Mouse (Mus musculus) gastrocnemius, postnatal 14 days (tissue): ENCODE measurements at regions not wholly inside any gene's neighbourhood (a gene's known extent, or its start where the extent isn't known, plus 50 kb on each side); places are given as distances from the start of the nearest gene placed in this dataset.
A peak's percentile ranks its signal among the peaks of the same experiment; 100 is the strongest.

Source experiments
- DNase-seq: peaks from one replicate; pipeline ENCODE4 v3.0.0; 2021; ENCODE audit warnings: mixed read lengths
- intact Hi-C: fragments of 180-260 bp; cut with DNase I; formaldehyde crosslinking; loops from one replicate; pipeline ENCODE4 v1.15.1; 2025; ENCODE audit warnings: low total_unique reads

DNA sequence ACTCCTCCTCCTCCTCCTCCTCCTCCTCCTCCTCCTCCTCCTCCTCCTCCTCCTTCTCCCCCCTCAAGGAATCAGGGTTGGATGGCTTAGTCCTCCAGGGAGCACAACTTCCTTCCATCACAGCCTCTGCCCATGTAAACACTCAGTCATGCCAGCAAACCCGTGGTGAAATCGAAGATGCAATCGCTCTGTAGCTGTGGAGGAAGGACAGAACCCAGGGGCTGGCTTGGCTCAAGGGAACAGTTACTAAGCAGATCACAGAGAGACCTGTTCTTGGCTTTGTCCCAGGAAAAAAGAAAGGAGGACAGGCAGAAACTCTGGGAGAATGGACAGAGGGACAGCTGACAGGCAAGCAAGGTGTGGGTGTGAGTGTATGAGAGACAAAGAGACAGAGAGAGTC lies 112.6 kb upstream of the S1pr3 start:
- intact Hi-C loops, result no loop called here
- DNase-seq, result no peak

DNA sequence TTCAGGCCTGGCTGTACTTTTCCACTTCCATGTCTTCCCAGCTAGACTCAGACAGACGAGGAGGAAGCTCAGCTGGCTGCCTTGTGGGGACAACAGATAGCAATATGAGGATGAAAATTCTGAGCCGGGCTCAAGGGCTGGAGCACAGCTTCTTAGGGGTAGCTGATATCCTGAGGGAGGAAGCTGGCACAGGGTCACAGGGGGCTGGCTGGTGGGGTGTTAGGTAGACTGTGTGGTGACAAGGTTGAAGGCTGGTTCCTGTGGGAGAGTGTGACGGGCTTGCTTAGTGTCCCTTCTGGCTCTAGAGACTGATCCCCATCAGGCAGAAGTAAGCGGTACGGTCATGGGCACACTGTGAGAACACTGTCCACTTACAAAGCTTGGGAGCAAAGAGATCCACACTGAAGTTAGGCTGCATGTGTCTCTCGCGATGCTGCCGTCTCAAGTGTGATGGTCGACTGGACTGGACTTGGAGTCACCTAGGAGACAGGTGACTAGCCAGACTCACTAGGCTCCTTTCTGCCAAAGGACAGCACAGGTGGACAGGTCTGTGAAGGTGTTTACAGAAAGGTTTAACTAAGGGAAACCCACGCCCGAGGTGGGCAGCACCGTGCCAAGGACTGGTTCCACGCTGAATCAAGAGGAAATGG lies 111.1 kb upstream of the S1pr3 start:
- no peak for DNase-seq
- intact Hi-C loops, result no loop called here

DNA sequence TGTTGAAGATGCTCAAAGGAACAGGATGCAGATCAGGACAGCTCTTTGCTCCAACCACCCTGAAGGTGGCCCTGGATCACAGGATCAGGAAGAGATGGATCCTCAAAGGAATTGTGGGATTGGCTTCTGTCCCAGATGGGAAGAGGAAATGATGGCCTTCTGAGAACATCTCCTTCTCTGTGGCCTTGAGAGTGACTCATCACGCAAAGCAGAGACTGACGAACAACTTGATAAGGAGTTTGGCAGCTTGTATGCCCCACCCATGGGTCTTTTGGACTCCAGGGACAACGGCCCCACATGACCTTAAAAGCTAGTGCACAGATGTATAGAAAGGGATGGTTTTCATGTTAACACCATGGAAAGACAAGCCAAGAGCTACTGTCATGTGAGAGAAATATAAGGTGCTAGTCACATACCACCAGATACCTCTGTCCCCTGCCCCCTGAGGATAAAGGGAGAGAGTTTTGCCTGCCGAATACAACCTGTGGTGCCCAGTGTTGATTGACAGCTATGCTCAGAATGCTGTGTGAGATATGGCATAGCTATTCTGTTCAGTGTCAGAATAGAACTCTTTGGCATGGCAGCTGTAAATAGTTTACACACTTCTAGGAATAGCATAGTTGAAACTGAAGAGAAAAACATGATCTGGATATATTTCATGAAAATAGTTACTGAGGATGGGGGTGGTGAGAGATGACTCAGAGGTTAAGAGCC lies 109.2 kb upstream of the S1pr3 start:
- DNase-seq, result no peak
- intact Hi-C loops, result no loop called here

DNA sequence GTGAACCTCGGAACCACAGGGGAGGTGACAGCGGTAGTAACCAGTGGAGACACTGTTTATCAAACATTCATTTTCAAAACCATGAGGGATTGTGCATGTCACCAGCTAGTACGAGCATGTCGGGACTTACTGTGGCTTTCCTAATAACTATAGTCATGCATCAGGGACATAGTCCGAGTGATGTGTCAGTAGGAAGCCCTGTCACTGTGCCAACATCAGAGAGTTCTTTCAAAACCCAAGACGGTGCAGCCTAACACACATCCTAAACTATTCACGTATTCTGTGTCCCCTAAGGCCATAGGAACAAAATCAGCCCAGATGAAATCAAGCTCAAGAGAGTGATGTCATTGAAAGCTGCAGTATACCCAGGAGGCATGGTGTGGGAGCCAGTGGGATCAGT lies 107.0 kb upstream of the S1pr3 start:
- intact Hi-C loops, result no loop called here
- no peak for DNase-seq

DNA sequence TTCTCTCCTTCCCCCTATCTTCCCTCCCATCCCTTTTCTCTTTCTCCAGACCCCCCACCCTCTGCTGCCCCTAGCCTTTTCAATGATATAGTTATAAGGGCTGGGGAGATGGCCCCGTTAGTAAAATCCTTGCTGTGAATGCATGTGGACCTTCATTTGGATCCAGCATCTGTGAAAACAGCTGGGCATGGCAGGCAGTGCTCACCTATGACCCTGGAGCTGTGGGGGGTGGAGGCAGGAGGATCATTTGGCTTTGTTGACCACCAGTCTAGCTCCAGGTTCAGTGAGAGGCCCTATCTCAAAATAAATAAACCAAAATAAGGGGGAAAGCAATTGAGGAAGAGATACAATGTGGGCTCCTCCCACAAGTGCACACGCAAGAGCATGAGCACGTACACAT lies 105.3 kb upstream of the S1pr3 start:
- intact Hi-C loops, result no loop called here
- no peak for DNase-seq

DNA sequence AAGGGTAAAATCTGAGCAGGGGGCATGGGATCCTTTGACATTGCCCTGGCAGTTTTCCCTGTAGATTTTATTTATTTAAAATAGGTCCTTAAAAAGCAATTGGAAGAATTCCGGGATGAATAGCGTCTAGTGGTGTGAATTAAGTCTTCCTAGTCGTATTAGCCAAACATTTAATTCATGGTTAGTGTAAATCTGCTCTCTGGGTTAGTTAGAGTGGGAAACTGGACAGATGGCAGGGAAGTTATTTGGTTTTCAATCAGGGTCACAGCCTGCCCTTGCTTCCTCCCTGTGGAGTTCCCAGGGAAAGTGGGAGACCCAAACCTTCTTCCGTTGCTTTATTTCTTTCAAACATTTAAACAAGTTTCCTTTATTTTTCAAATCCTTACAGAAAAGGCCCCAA lies 103.8 kb upstream of the S1pr3 start:
- no peak for DNase-seq
- intact Hi-C loops, result no loop called here

DNA sequence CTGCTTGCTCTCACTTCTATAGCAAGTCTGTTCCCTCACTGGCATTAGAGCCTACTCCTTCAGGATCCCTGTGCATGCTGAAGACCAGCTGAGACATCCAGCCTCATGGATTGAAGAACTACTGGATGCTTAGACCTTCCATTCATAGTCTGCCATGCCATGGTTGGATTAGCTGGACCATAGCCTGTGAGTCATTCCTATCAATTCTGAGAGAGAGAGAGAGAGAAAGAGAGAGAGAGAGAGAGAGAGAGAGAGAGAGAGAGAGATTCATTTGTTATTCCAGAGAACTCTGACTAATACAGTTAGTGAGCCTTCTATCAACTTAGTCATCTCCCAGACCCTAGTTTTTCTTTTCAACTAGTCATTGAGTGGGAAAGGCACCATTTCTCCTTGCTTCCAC lies 99.0 kb upstream of the S1pr3 start:
- no peak for DNase-seq
- intact Hi-C loops, result no loop called here

DNA sequence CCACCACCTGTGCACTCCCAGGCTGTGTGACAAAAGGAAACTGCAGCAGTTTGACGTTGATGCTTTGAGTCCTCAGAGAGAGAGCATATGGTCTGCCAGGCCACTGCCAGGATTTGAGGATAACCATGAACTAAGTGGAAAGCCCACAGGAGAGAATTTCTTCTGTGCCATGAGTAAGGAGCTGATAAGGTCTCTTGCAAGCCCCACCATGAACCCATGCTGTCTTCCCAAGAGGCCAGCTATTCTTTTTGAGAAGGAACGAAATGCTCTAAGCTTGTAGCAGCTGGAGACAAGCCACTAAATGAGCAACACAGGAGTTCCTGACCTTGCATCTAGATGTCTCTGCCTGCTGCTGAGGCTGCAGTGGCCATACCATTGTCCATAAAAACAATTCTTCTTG lies 98.4 kb upstream of the S1pr3 start:
- intact Hi-C loops, result loop anchor here (10.0 kb wide), 2 partner anchors 95 to 105 kb away; partner anchors contain the start of gene S1pr3
- DNase-seq, result no peak

DNA sequence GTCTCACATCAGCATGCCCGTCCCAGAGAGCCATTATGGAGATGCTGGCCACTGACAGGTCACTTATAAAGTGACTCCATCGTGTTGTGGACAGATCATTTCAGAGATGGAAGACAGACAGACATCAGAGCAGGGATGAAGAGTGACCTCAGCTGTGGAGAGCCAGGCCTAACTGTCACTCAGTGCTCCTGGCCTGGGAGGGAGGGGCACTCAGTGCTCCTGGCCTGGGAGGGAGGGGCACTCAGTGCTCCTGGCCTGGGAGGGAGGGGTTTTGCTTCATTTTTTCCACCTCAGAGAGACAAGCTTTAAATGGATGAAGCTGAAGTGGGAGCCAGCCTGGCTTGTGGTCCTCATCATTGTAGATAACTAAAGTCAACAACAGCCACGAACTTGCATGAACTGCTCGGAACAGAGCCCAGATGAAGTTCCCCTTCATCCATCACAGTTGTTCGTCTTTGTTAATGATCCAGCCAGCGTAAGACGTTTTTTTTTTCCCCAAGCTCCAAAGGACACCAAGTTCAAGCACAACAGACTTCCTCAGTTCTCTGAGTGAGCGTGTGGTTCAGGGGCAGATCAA lies 96.7 kb upstream of the S1pr3 start:
- intact Hi-C loops, result loop anchor here (10.0 kb wide), 2 partner anchors 93 to 107 kb away; partner anchors contain the start of gene S1pr3
- no peak for DNase-seq

DNA sequence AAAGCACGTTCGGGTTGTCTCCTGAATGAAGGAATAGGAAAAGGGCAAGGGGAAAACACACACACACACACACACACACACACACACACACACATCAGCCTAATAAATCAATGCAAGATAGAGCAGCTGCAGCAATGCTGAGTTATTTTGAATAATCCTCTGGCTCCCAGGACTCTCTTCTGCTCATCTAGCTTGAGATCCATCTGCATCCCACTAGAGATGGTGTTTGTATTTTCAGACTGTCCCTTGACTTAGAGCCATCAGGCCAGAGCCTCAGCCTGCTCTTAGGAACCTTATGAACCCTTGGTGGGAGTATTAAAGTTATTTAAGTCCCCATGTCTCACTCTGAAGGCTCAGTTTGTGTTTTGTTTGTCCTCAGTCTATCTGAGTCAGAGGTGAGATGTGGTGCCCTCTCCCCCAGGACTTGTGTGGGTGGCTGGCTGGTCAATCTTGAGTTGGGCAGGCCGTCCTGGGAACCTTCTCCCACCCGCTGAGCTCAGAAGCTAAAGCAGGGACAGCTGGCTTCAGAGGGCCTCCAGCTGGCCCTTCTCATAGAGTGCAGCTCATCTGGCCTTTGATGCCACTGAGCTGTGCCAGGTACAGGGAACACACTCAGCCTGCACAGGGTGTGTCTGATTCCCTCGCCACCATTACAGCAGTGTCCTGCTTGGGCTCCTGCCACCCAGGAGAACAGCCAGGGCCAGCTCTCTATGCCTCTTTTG lies 95.1 kb upstream of the S1pr3 start:
- intact Hi-C loops, result loop anchor here (10.0 kb wide), 2 partner anchors 92 to 108 kb away; partner anchors contain the start of gene S1pr3
- peak; percentile 65 for DNase-seq

DNA sequence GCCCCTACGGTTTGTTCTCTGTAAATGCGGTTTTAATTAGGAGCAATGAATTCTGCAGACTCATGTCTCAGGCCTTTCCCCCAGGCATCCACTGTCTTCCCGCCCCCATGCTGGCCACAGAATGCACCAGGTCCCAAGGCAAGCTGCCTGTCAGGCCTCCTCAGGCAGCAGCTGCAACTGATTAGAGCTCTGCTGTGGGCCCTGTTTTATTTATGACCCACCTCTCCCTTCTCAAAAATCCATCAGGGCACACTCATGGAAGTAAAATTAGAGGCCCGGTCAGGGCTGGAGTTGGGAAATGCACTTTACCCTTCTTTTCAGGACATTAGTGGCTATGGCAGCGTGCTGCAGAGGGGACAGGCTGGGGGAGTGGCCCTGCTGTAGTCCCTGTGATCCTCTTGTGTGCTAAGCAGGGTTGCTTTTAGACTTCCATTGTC lies 93.9 kb upstream of the S1pr3 start:
- intact Hi-C loops, result loop anchor here (10.0 kb wide), 2 partner anchors 90 to 110 kb away; partner anchors contain the start of gene S1pr3
- peak; percentile 70 for DNase-seq

DNA sequence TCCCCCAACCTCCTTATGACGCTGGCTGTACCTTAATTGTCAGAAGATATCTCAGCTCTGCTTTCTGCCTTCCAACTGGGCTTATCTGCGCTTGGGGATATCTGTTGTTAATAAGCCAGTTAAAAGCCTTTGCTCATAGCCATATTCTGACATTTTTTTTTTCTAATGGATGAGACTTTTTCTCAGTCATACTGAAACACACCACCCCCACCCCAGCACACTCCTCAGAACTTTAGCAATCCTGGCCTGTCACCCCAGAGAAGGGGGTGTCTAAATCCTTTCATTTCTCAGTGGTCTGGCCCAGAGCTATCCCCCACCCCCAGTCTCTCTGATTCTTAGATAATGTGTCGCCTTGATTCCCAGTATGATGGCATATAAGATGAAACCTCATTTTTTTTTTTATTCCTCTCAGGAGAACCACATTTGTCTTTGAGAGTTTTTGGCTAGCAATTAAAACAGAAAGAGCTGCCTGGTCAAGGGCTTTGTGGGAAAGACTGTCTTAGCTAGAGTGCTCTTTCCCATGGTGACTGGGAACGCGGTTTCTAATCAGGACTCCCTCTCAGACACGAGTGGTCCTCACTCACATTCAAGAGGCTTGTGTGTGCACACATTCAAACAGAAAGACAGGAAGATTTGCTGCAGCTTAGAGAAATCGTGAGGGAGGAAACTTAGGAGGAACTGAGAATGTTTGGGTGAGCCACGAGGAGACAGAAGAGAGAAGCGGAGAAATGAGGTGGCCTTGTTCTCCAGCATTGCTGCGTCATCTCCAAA lies 93.2 kb upstream of the S1pr3 start:
- DNase-seq, result no peak
- intact Hi-C loops, result loop anchor here (10.0 kb wide), 2 partner anchors 90 to 110 kb away; partner anchors contain the start of gene S1pr3

DNA sequence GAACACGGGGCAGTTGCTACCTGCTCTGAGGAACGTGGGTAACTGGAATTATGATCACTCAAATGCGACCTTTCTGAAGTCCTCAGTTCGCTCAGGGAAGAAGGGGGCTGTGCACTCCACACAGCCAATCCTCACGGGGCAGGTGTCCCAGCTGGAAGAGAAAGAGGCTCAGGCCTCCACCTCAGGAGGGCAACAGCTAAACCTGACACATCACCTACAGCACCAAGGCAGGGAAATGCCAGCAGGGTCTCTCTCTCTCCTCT lies 92.7 kb upstream of the S1pr3 start:
- no peak for DNase-seq
- intact Hi-C loops, result loop anchor here (10.0 kb wide), 2 partner anchors 89 to 111 kb away; partner anchors contain the start of gene S1pr3

DNA sequence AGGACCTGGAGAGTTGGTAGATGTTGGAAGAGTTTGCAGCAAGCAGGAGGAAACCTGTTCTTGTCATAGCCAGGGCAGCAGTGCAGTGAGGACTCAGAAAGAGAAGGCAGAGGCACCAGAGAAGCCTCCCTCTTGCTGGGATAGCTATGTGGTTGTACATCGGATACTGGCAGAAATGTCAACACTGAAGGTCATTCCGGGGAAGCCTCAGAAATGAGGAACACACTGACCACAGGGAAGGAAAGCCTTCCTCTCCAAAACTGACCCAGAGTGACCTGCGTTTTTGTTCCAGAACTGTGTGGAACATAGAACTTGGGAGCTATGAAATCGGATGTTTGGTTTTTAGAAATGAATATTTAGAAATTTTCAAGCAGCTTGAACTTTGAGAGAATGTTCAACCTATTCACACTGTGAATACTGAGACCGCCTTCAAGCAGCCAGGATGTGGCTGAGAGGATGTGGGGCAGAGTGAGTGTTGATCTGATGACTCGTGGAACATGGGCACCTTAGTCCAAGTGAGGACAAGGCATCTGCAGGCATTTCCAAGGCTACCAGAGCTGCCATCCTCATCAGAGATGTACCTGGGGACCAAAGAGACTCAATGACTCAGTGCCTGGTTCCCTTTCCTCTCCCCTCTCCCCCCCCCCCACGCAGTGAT lies 85.3 kb upstream of the S1pr3 start:
- intact Hi-C loops, result no loop called here
- DNase-seq, result no peak

DNA sequence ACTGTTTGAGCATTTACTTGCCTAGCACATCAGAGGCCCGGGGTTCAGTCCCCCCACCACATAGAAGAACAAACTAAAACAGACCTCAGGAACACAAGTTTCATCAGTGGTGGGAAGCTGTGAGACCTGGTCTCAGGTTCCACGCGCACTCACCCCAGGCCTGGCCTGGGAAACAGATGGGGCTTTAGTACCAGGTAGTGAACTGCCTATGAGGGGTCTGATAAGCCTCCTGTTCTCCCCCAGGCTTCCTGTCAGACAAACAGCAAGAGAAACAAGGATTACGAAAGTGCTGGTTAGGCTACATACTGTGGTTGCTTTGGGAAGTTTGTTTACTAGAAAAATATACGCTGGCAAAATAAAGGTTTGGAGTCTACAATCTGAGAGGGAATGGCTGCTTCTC lies 83.7 kb upstream of the S1pr3 start:
- no peak for DNase-seq
- intact Hi-C loops, result no loop called here

DNA sequence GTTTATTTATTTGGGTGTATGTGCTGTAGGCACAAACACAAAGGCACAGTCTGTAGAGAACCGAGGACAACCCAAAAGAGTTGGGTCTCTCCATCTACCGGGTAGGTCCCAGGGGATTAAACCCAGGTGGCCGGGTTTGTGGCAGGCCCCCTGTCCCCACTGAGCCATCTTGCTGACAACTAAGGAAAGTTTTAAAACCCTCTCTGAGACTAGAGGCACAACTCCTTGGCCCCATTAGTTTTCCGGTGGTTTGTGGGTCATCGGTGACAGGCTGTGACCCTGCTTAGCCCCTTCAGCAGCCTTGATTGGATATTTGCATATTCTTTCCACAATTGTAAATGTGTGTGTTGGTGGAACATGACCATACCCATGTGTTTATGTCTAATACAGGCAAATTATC lies 83.1 kb upstream of the S1pr3 start:
- DNase-seq, result no peak
- intact Hi-C loops, result no loop called here

DNA sequence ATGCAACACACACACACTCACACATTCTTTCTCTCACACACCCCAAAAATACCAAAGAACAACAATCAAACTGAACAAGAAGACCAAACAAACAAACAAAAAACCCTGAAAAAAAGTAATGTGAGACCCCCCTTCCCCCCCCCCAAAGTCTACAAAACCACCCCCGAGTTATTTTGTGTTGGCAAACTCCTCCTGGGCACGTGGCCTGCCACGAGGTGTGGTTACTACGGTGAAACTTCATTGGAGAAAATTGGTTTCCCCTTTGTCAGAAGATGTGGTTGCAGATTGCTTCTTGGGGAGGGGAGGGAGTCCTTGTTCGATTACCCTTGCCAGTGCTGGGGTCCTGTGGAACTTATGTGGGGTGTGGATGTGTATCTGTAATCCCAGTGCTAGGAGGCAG lies 82.3 kb upstream of the S1pr3 start:
- no peak for DNase-seq
- intact Hi-C loops, result no loop called here

DNA sequence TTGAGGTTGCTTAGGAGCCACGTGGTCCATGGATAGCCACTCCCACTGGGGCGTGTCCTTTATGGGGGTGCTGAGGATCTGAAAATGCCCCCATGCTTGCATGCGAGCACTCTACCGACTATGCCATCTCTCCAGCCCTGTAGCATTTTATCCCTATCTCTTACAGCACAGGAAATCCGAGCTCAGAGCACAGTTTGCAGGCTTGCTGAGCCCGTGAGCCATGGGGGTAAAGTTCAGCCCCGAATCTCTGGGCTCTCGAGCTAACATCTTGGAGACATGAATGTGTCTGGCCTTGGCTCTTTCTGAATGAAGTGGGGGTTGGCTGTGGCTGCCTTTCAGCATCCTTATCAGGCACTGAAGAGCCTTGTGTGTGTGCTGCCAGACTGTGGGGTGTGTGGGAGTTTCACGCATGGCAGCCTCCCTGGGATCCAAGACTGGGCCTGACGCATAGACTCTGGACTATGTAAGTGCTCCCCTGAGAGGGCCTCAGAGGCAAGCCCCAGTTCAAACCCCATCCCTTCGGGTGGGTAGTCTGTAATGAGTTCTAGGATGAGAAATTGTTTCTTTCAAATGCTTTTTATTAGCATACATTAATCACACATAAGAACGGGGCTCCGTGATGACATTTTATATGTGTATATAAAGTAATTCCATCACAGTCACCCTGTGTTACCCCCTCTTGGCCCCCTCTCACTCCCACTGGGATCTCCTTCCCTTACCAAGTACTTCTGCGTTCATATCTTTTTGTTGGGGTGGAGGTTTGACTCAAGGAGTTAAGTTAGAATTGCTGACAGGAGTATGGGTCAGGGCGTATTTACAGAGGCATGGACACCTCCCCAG lies 80.1 kb upstream of the S1pr3 start:
- peak; percentile 13 for DNase-seq
- intact Hi-C loops, result no loop called here
